Mouse (Mus musculus) erythroblast, embryonic 14.5 days (primary cell): ENCODE measurements around the gene Defb36.

Experiments used
- GATA1 ChIP-seq: IDR thresholded peaks from 2 replicates; pipeline ENCODE4 v1.6.1; 2012; ENCODE audit warnings: low read length, inconsistent platforms, mixed read lengths
- TAL1 ChIP-seq: IDR thresholded peaks from 3 replicates; pipeline ENCODE4 v1.6.1; 2012; ENCODE audit warnings: low read length, inconsistent platforms, mixed read lengths

DNA sequence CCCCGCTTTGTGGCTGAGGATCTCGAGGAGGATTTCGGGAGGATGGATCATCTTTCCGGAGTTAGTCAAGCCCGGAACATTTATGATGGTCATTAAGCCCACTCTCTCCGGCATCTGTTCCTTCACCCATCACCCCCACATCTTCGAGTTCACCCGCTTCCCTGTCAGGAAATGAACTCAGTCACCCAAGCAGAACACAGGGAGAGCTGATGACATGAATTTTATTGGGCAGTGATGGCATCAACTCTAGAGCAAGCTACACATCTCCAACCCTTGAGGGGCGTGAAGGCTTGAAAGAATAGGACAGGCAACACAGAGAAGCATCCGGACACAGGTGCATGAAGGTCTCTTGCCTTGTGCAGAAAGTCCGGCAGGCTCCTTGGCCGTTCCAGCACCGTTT lies 18.0 kb downstream of the Defb36 start:
- TF ChIP-seq GATA1 (no peak), TAL1 (no peak)
